Mouse (Mus musculus): Measurements from ENCODE around the gene Fhit. TPM values are rescaled to one million over a fixed set of nuclear protein-coding genes. Genes with fewer than 3 reads are reported as not detected.

Gene Fhit
- polyA plus RNA-seq, 1 experiment from 2014 or later, result 4.5 TPM

GRCm38 (mm10) chr14:11021391-11021790 lies 140.4 kb downstream of the Fhit start:
- H3K27ac ChIP-seq (ENCODE audit: low read depth, low read length), result no peak overlapping the region
- no peaks in the 10 kb centered on the region for H3K4me1 ChIP-seq (ENCODE audit: control insufficient read depth, insufficient read depth, low read length)
- H3K9ac ChIP-seq (ENCODE audit: low read length), result no peak overlapping the region
- DNase-seq (ENCODE audit: low spot score) (no peak), ATAC-seq (ENCODE audit: insufficient read depth, low FRiP score, low TSS enrichment) (no peak)
- no peaks in the 10 kb centered on the region for H3K27me3 ChIP-seq (ENCODE audit: control insufficient read depth, insufficient read depth, low read length)
- WGBS, result 31% methylated on average over 3 of the region's 3 CpGs
- no peak overlapping the region for H3K4me3 ChIP-seq (ENCODE audit: low read depth, low read length)
- H3K9me3 ChIP-seq (ENCODE audit: control insufficient read depth, low read length), result no peaks in the 10 kb centered on the region
- no peaks in the 10 kb centered on the region for H3K36me3 ChIP-seq (ENCODE audit: control insufficient read depth, insufficient read depth, low read length)
- no peak overlapping the region for H3K4me2 ChIP-seq (ENCODE audit: low read depth)

DNA sequence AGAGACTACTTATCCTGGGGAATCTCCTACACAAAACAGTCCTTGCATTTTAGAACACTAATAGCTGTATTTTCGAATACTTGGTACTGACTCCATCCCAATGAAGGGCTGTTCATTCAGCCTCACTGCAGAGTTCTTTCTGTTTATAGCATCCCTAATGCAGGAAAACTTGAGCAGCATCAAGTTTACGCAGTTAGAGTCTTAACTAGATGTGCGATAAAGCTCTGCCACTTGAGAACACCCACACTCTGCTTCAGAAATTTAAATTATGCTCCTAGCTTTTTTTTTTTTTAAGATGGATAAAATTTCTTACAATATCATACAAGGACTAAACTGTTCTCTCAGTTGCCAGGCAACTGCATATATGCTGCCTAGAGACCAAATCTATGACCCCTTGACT lies 183.2 kb downstream of the Fhit start:
- Histone ChIP-seq H3K4me2 (ENCODE audit: low read depth) (no peak overlapping the region), H3K27me3 (ENCODE audit: control insufficient read depth, insufficient read depth, low read length) (no peaks in the 10 kb centered on the region), H3K36me3 (ENCODE audit: control insufficient read depth, insufficient read depth, low read length) (no peaks in the 10 kb centered on the region), H3K27ac (ENCODE audit: low read depth, low read length) (no peak overlapping the region), H3K9me3 (ENCODE audit: control insufficient read depth, low read length) (no peaks in the 10 kb centered on the region), H3K4me1 (ENCODE audit: control insufficient read depth, insufficient read depth, low read length) (no peaks in the 10 kb centered on the region), H3K4me3 (ENCODE audit: low read depth, low read length) (no peak overlapping the region), H3K9ac (ENCODE audit: low read length) (no peak overlapping the region)
- DNase-seq (ENCODE audit: low spot score) (no peak), ATAC-seq (ENCODE audit: insufficient read depth, low FRiP score, low TSS enrichment) (no peak)
- WGBS, result 93% methylated on average over 3 of the region's 3 CpGs

DNA sequence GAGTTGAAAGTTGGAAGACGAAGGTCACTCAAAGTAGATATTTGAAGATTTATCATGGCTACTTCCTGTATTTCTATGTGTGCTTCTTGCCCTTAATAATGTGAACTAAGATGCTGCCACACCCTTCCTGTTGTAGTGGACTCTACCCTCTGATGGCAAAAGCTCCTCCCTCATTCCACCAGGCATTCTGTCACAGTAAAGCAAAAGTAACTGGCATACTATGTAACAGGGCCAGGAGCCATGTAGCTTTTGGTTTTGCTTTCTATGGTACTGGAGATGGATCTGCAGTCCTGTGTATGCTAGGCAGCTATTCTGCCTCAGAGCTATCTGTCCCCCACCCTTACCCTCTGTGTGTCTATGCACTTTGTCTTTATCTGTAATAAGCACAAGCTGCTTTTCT lies 220.2 kb downstream of the Fhit start:
- H3K9me3 ChIP-seq (ENCODE audit: control insufficient read depth, low read length), result no peaks in the 10 kb centered on the region
- ATAC-seq (ENCODE audit: insufficient read depth, low FRiP score, low TSS enrichment) (no peak), DNase-seq (ENCODE audit: low spot score) (no peak)
- no peak overlapping the region for H3K27ac ChIP-seq (ENCODE audit: low read depth, low read length)
- H3K36me3 ChIP-seq (ENCODE audit: control insufficient read depth, insufficient read depth, low read length), result no peaks in the 10 kb centered on the region
- no peaks in the 10 kb centered on the region for H3K27me3 ChIP-seq (ENCODE audit: control insufficient read depth, insufficient read depth, low read length)
- H3K4me1 ChIP-seq (ENCODE audit: control insufficient read depth, insufficient read depth, low read length), result no peaks in the 10 kb centered on the region
- no peak overlapping the region for H3K9ac ChIP-seq (ENCODE audit: low read length)
- no peak overlapping the region for H3K4me2 ChIP-seq (ENCODE audit: low read depth)
- 89% methylated on average over 1 of the region's 1 CpGs for WGBS
- H3K4me3 ChIP-seq (ENCODE audit: low read depth, low read length), result no peak overlapping the region

- ATAC-seq (ENCODE audit: insufficient read depth, low FRiP score, low TSS enrichment) (no peak), DNase-seq (ENCODE audit: low spot score) (no peak)
- Histone ChIP-seq H3K4me1 (ENCODE audit: control insufficient read depth, insufficient read depth, low read length) (no peaks in the 10 kb centered on the region), H3K36me3 (ENCODE audit: control insufficient read depth, insufficient read depth, low read length) (no peaks in the 10 kb centered on the region), H3K4me2 (ENCODE audit: low read depth) (no peak overlapping the region), H3K4me3 (ENCODE audit: low read depth, low read length) (no peak overlapping the region), H3K27ac (ENCODE audit: low read depth, low read length) (no peak overlapping the region), H3K9me3 (ENCODE audit: control insufficient read depth, low read length) (no peaks in the 10 kb centered on the region), H3K27me3 (ENCODE audit: control insufficient read depth, insufficient read depth, low read length) (no peaks in the 10 kb centered on the region), H3K9ac (ENCODE audit: low read length) (no peak overlapping the region)
- WGBS, result 30% methylated on average over 3 of the region's 3 CpGs
These were observed 228.2 kb downstream of the Fhit start for GRCm38 (mm10) chr14:10933667-10934066.

- WGBS, result 77% methylated on average over 7 of the region's 7 CpGs
- no peak overlapping the region for H3K27ac ChIP-seq (ENCODE audit: low read depth, low read length)
These were observed 243.7 kb downstream of the Fhit start for GRCm38 (mm10) chr14:10917893-10918803.

GRCm38 (mm10) chr14:10908011-10908410 lies 253.8 kb downstream of the Fhit start:
- Histone ChIP-seq H3K36me3 (ENCODE audit: control insufficient read depth, insufficient read depth, low read length) (no peaks in the 10 kb centered on the region), H3K27me3 (ENCODE audit: control insufficient read depth, insufficient read depth, low read length) (no peaks in the 10 kb centered on the region), H3K9ac (ENCODE audit: low read length) (no peak overlapping the region), H3K4me1 (ENCODE audit: control insufficient read depth, insufficient read depth, low read length) (no peaks in the 10 kb centered on the region), H3K9me3 (ENCODE audit: control insufficient read depth, low read length) (no peaks in the 10 kb centered on the region), H3K4me3 (ENCODE audit: low read depth, low read length) (no peak overlapping the region), H3K27ac (ENCODE audit: low read depth, low read length) (no peak overlapping the region), H3K4me2 (ENCODE audit: low read depth) (no peak overlapping the region)
- DNase-seq (ENCODE audit: low spot score) (no peak), ATAC-seq (ENCODE audit: insufficient read depth, low FRiP score, low TSS enrichment) (no peak)
- 79% methylated on average over 2 of the region's 2 CpGs for WGBS

More at GRCm38 (mm10) chr14:10917893-10918803, 243.7 kb downstream of the Fhit start:
- H3K9ac ChIP-seq (ENCODE audit: low read length), result no peak overlapping the region
- ATAC-seq (ENCODE audit: insufficient read depth, low FRiP score, low TSS enrichment), result no peak
- H3K9me3 ChIP-seq (ENCODE audit: control insufficient read depth, low read length), result no peaks in the 10 kb centered on the region
- no peak overlapping the region for H3K4me3 ChIP-seq (ENCODE audit: low read depth, low read length)
- H3K4me2 ChIP-seq (ENCODE audit: low read depth), result no peak overlapping the region
- H3K4me1 ChIP-seq (ENCODE audit: control insufficient read depth, insufficient read depth, low read length), result no peaks in the 10 kb centered on the region
- no peak for DNase-seq (ENCODE audit: low spot score)
- no peaks in the 10 kb centered on the region for H3K27me3 ChIP-seq (ENCODE audit: control insufficient read depth, insufficient read depth, low read length)
- no peaks in the 10 kb centered on the region for H3K36me3 ChIP-seq (ENCODE audit: control insufficient read depth, insufficient read depth, low read length)

- Histone ChIP-seq H3K4me1 (ENCODE audit: control insufficient read depth, insufficient read depth, low read length) (no peaks in the 10 kb centered on the region), H3K4me2 (ENCODE audit: low read depth) (no peak overlapping the region), H3K9me3 (ENCODE audit: control insufficient read depth, low read length) (no peaks in the 10 kb centered on the region), H3K4me3 (ENCODE audit: low read depth, low read length) (no peak overlapping the region), H3K36me3 (ENCODE audit: control insufficient read depth, insufficient read depth, low read length) (no peaks in the 10 kb centered on the region), H3K9ac (ENCODE audit: low read length) (no peak overlapping the region), H3K27ac (ENCODE audit: low read depth, low read length) (no peak overlapping the region), H3K27me3 (ENCODE audit: control insufficient read depth, insufficient read depth, low read length) (no peaks in the 10 kb centered on the region)
- DNase-seq (ENCODE audit: low spot score) (no peak), ATAC-seq (ENCODE audit: insufficient read depth, low FRiP score, low TSS enrichment) (no peak)
- WGBS, result 50% methylated on average over 1 of the region's 1 CpGs
These were observed 279.1 kb downstream of the Fhit start for GRCm38 (mm10) chr14:10882759-10883158.

- WGBS, result 76% methylated on average over 2 of the region's 2 CpGs
- Histone ChIP-seq H3K27ac (ENCODE audit: low read depth, low read length) (no peak overlapping the region), H3K9ac (ENCODE audit: low read length) (no peak overlapping the region), H3K4me3 (ENCODE audit: low read depth, low read length) (no peak overlapping the region), H3K4me2 (ENCODE audit: low read depth) (no peak overlapping the region), H3K36me3 (ENCODE audit: control insufficient read depth, insufficient read depth, low read length) (no peaks in the 10 kb centered on the region), H3K9me3 (ENCODE audit: control insufficient read depth, low read length) (no peaks in the 10 kb centered on the region), H3K27me3 (ENCODE audit: control insufficient read depth, insufficient read depth, low read length) (no peaks in the 10 kb centered on the region), H3K4me1 (ENCODE audit: control insufficient read depth, insufficient read depth, low read length) (no peaks in the 10 kb centered on the region)
- ATAC-seq (ENCODE audit: insufficient read depth, low FRiP score, low TSS enrichment) (no peak), DNase-seq (ENCODE audit: low spot score) (no peak)
These were observed 281.1 kb downstream of the Fhit start for GRCm38 (mm10) chr14:10880749-10881148.
